Mouse (Mus musculus): ENCODE measurements around the gene BC005561.
"Not testable (repeated sequence)": the region's sequence is repeated elsewhere in the genome, so short reads cannot be mapped to it uniquely, and the experiment has no call there.

BC005561 gene

DNA sequence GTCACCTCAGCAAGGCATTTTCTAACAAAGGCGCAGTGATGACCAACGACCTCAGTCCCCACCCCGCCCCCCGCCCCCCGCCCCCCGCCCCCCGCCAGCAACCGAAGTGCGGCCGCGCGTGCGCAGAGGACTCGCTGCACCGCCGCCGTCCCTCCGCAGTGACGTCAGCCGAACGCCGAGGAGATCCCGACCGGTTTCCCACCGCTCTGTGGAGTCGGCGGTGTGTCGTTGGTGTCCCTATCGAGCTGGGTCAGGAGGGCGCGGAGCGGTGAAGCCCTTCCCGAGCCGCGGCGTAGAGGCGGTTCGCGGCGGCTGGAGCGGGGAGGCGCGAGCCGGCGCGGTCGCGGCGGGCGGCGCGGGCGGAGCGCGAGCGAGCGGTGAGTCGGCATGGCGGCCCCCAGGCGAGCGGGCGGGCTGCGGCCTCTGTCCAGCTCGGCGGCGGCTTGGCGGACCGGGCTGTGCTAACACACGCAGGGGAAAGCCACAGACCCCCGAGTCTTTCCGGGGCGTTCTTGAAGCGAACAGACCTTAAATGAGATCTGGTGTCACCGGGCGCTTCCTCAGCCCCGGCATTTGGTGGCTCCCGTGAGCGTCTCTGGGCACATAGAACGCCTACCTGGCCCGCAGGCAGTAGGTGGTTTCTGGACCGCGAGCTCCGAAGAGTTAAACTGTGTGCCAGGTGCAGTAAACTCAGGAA lies at the start of gene BC005561:
Gene BC005561 (plus strand): TSS at position 158 of the 697 bp plus-strand sequence.
- DNase-seq (ENCODE audit: inconsistent ontology term): peak; percentile 86

- peak; percentile 90 for DNase-seq (ENCODE audit: inconsistent ontology term)
Measured at GRCm38 (mm10) chr5:104458832-104459705, 49.1 kb upstream of the BC005561 start, which contains the start of gene Pkd2. Gene Pkd2, plus strand, starts transcription at chr5:104459450.

- peak; percentile 50 for DNase-seq (ENCODE audit: inconsistent ontology term)
Measured at GRCm38 (mm10) chr5:104459706-104460455, 48.3 kb upstream of the BC005561 start.

DNA sequence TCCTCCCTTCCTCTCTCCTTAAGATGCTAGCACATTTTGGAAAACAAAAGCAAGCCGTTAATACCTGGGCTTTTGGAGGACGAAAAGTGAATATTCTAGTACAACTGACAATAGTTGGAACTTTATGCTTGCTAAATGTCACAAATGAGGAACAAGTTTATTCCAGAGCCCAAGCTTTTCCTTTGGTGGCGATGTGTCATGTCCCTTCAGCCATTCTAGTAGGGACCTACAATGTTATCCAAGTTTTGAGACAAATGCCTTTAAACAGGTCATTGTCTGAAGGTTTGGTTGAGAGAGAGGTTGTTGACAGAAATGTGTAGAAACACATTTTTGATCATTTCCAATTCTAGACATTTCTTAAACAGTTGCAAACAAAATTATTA lies 47.7 kb upstream of the BC005561 start:
- no peak for DNase-seq (ENCODE audit: inconsistent ontology term)

- peak; percentile 22 for DNase-seq (ENCODE audit: inconsistent ontology term)
Measured at GRCm38 (mm10) chr5:104460856-104461255, 47.3 kb upstream of the BC005561 start.

GRCm38 (mm10) chr5:104465279-104465678 lies 42.9 kb upstream of the BC005561 start:
- peak; percentile 50 for DNase-seq (ENCODE audit: inconsistent ontology term)

DNA sequence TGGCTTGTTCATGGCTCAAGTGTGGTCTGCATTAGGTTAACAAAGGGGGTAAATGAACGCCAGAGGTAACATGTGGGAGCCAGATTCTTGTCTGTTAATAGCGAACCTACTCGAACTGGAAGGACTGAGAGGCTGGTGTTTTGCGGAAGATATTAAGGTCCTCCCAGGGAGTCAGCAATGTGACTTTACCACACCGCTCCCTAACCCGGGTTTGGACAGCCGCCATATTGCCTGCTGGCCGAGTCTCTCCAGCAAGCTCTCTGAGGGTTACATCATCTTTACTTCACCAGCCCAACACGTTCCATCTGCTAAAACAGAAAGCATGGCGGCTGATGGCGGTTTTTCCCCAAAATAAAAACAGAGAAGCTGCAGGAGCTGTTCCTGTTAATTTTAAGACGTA lies 42.4 kb upstream of the BC005561 start:
- no peak for DNase-seq (ENCODE audit: inconsistent ontology term)

GRCm38 (mm10) chr5:104466816-104467215 lies 41.3 kb upstream of the BC005561 start:
- no peak for DNase-seq (ENCODE audit: inconsistent ontology term)

DNA sequence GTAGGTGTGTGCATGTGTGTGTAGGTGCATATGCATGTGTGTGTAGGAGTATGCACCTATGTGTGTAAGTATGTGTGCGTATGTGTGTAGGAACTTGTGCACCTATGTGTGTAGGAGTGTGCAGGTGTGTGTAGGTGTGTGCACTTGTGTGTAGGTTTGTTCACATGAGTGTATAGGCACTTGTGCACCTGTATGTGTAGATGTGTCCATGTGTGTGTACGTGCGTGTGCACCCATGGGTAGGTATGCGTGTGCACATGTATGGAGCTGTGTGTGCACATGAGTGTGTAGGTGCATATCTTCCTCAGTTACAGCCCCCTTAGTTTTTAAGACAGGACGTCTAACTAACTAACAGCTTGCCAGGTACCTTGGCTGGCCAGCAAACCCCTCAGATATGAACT lies 39.6 kb upstream of the BC005561 start:
- DNase-seq (ENCODE audit: inconsistent ontology term): no peak

DNA sequence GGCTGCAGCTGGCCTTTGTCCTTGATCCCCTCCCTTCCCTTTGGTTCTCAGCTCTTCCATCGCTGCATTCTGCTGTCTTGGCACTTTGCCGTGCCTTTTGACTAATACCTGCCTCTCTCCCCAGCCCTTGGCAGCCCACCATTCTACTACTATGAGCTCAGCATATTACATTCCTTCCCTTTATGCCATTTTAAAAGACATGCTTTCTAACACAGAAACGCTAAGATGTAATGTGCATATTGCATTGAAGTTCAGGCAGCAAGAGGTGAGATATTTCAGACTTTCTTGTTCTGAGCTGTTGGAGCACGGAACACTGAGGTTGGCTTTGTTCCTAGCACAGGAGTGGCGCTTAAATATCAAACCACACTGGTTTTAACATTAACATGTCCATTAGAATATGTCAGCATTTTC lies 37.2 kb upstream of the BC005561 start:
- no peak for DNase-seq (ENCODE audit: inconsistent ontology term)

- no peak for DNase-seq (ENCODE audit: inconsistent ontology term)
Measured at GRCm38 (mm10) chr5:104472371-104472770, 35.8 kb upstream of the BC005561 start.

DNA sequence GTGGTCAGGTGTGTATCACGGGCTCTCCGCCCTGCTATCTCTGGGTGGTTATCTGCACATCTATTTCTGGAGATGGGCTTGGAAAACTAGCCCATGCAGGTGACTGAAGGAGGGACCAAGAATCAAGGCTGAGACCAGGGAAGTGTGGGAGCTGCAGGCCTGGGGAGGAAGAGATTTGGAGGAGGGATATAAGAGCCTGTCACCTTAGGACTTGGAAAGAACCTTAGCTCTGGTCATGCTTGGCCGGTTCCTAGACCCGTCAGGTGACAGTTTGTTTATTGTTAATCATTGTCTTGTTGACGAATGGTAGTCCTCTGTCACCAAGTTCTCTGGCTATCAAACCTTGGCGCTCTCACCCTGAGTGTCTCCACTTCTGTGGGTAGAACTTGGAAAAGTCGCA lies 27.8 kb upstream of the BC005561 start:
- no peak for DNase-seq (ENCODE audit: inconsistent ontology term)

- DNase-seq (ENCODE audit: inconsistent ontology term): peak; percentile 74
Measured at GRCm38 (mm10) chr5:104482856-104483255, 25.3 kb upstream of the BC005561 start.

- DNase-seq (ENCODE audit: inconsistent ontology term): peak; percentile 49
Measured at GRCm38 (mm10) chr5:104491561-104491960, 16.6 kb upstream of the BC005561 start.

DNA sequence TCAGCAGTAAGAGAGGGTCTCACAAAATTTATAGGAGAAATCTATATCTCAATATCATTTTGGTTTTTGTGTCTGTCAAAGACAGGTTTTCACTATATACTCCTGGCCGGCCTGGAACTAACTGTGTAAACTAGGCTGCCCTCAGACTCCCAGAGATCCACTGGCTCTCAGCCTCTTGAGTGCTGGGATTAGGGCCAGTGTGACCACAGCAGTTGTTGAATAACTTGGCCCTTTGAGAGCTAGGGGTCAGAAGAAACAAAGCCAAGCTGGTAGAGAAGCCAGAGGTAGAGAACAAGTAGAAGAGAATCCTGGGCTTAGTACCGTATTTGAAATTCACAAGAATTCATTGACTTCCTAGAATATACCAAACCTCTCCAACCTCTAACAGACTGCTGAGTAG lies 3.3 kb upstream of the BC005561 start:
- DNase-seq (ENCODE audit: inconsistent ontology term): no peak

- DNase-seq (ENCODE audit: inconsistent ontology term): no peak
Measured at GRCm38 (mm10) chr5:104507829-104508194, 340 bp upstream of the BC005561 start.

- no peak for DNase-seq (ENCODE audit: inconsistent ontology term)
Measured at GRCm38 (mm10) chr5:104511211-104511610, 3.1 kb downstream of the BC005561 start.

- DNase-seq (ENCODE audit: inconsistent ontology term): no peak
Measured at GRCm38 (mm10) chr5:104538612-104539011, 30.5 kb downstream of the BC005561 start.

- DNase-seq (ENCODE audit: inconsistent ontology term): no peak
Measured at GRCm38 (mm10) chr5:104539331-104539730, 31.2 kb downstream of the BC005561 start.

GRCm38 (mm10) chr5:104568079-104568478 lies 59.9 kb downstream of the BC005561 start:
- not testable (repeated sequence) for DNase-seq (ENCODE audit: inconsistent ontology term)

- peak; percentile 15 for DNase-seq (ENCODE audit: inconsistent ontology term)
Measured at GRCm38 (mm10) chr5:104570766-104571165, 62.6 kb downstream of the BC005561 start.

DNA sequence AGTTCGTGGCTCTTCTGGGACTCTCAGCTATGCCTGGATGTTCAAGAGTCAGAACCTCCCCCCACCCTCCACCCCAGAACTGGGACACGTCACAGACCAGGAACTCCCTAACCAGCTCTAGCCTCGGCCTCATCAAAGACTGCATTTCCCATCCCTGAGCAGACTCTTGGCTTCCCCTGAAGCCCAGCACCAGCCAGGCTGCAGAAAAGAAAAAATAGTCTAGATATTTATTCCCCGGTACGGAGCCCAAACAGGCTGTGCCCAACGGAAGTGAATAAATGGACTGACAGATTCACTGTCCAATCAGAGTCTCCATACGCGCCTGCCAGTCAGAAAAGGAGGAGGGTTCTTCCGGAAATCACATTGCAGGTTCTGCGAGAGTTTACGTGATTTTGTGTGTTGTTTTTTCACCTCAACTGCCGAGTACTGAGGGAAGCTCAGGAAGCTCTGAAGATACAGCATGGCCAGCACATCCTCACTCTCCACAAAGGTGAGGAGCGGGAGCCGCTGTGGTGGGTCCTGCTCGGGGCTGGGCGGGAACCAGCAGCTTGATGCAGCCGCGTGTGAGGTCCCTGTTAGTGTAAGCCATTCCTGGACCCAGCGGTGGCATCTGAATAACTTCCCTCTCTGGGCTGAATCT lies 63.2 kb downstream of the BC005561 start:
- DNase-seq (ENCODE audit: inconsistent ontology term): peak; percentile 89

Data from Muller cell, postnatal 12 days (primary cell).